Mouse (Mus musculus): ENCODE measurements at regions not wholly inside any gene's neighbourhood (a gene's known extent, or its start where the extent isn't known, plus 50 kb on each side); places are given as distances from the start of the nearest gene placed in this dataset.
A peak's percentile ranks its signal among the peaks of the same experiment; 100 is the strongest.

GRCm38 (mm10) chr17:85888568-85889398 lies 200.7 kb upstream of the Six2 start:
- 77% methylated on average over 10 of the region's 10 CpGs for WGBS
- TF ChIP-seq EP300 (IDR thresholded peaks at IDR 0.05) (no peak), CTCF (IDR thresholded peaks at IDR 0.05) (no peak)

GRCm38 (mm10) chr17:85886675-85887074 lies 198.6 kb upstream of the Six2 start:
- no peak for TF ChIP-seq EP300 (IDR thresholded peaks at IDR 0.05)
- TF ChIP-seq CTCF (IDR thresholded peaks at IDR 0.05), result no peak
- ATAC-seq (no peak), DNase-seq (ENCODE audit: low spot score) (no peak)
- Histone ChIP-seq H3K27me3 (replicated peaks; ENCODE audit: insufficient read depth, low read length) (no peaks in the 10 kb centered on the region), H3K4me1 (ENCODE audit: insufficient read depth, low read depth, low read length) (peaks cover 4% of the 10 kb centered on the region; the same call in 1 of the 2 replicates), H3K36me3 (ENCODE audit: insufficient read depth, low read length) (no peaks in the 10 kb centered on the region), H3K4me2 (replicated peaks; ENCODE audit: low read depth, low read length) (no peak overlapping the region), H3K9me3 (ENCODE audit: low read length) (no peaks in the 10 kb centered on the region), H3K4me3 (ENCODE audit: low read depth, low read length) (no peak overlapping the region), H3K9ac (replicated peaks; ENCODE audit: low read depth) (no peak overlapping the region), H3K27ac (ENCODE audit: low read length) (no peak overlapping the region)
- 57% methylated on average over 6 of the region's 6 CpGs for WGBS

More at GRCm38 (mm10) chr17:85888568-85889398, 200.7 kb upstream of the Six2 start:
- Histone ChIP-seq H3K4me2 (replicated peaks; ENCODE audit: low read depth, low read length) (no peak overlapping the region), H3K36me3 (ENCODE audit: insufficient read depth, low read length) (no peaks in the 10 kb centered on the region), H3K27me3 (replicated peaks; ENCODE audit: insufficient read depth, low read length) (no peaks in the 10 kb centered on the region), H3K9me3 (ENCODE audit: low read length) (no peaks in the 10 kb centered on the region), H3K4me1 (ENCODE audit: insufficient read depth, low read depth, low read length) (no peaks in the 10 kb centered on the region), H3K27ac (ENCODE audit: low read length) (no peak overlapping the region), H3K4me3 (ENCODE audit: low read depth, low read length) (no peak overlapping the region), H3K9ac (replicated peaks; ENCODE audit: low read depth) (no peak overlapping the region)
- ATAC-seq (no peak), DNase-seq (ENCODE audit: low spot score) (no peak)

- Histone ChIP-seq H3K9ac (replicated peaks; ENCODE audit: low read depth) (no peak overlapping the region), H3K4me1 (ENCODE audit: insufficient read depth, low read depth, low read length) (peaks cover 4% of the 10 kb centered on the region; the same call in 1 of the 2 replicates), H3K4me2 (replicated peaks; ENCODE audit: low read depth, low read length) (no peak overlapping the region), H3K27me3 (replicated peaks; ENCODE audit: insufficient read depth, low read length) (no peaks in the 10 kb centered on the region), H3K27ac (ENCODE audit: low read length) (no peak overlapping the region), H3K36me3 (ENCODE audit: insufficient read depth, low read length) (no peaks in the 10 kb centered on the region), H3K4me3 (ENCODE audit: low read depth, low read length) (no peak overlapping the region), H3K9me3 (ENCODE audit: low read length) (no peaks in the 10 kb centered on the region)
- DNase-seq (ENCODE audit: low spot score) (no peak), ATAC-seq (no peak)
- WGBS, result 36% methylated on average over 4 of the region's 4 CpGs
- TF ChIP-seq EP300 (IDR thresholded peaks at IDR 0.05) (no peak), CTCF (IDR thresholded peaks at IDR 0.05) (no peak)
Measured at GRCm38 (mm10) chr17:85886237-85886636, 198.2 kb upstream of the Six2 start.

- H3K27ac ChIP-seq (ENCODE audit: low read length), result no peak overlapping the region
- DNase-seq (ENCODE audit: low spot score), result peak; percentile 33
- no peaks in the 10 kb centered on the region for H3K9me3 ChIP-seq (ENCODE audit: low read length)
- H3K4me3 ChIP-seq (ENCODE audit: low read depth, low read length), result no peak overlapping the region
- no peaks in the 10 kb centered on the region for H3K27me3 ChIP-seq (replicated peaks; ENCODE audit: insufficient read depth, low read length)
- TF ChIP-seq EP300 (IDR thresholded peaks at IDR 0.05), result no peak
- TF ChIP-seq CTCF (IDR thresholded peaks at IDR 0.05), result no peak
- peaks cover 4% of the 10 kb centered on the region; the same call in 1 of the 2 replicates for H3K4me1 ChIP-seq (ENCODE audit: insufficient read depth, low read depth, low read length)
- WGBS, result 46% methylated on average over 8 of the region's 8 CpGs
- no peak for ATAC-seq
- no peak overlapping the region for H3K9ac ChIP-seq (replicated peaks; ENCODE audit: low read depth)
- H3K36me3 ChIP-seq (ENCODE audit: insufficient read depth, low read length), result no peaks in the 10 kb centered on the region
- no peak overlapping the region for H3K4me2 ChIP-seq (replicated peaks; ENCODE audit: low read depth, low read length)
Measured at GRCm38 (mm10) chr17:85881636-85882170, 193.6 kb upstream of the Six2 start.

GRCm38 (mm10) chr17:85881046-85881445 lies 193.0 kb upstream of the Six2 start:
- ATAC-seq (no peak), DNase-seq (ENCODE audit: low spot score) (no peak)
- WGBS, result 32% methylated on average over 5 of the region's 5 CpGs
- H3K27me3 ChIP-seq (replicated peaks; ENCODE audit: insufficient read depth, low read length), result no peaks in the 10 kb centered on the region
- H3K36me3 ChIP-seq (ENCODE audit: insufficient read depth, low read length), result no peaks in the 10 kb centered on the region
- peaks cover 4% of the 10 kb centered on the region; the same call in 1 of the 2 replicates for H3K4me1 ChIP-seq (ENCODE audit: insufficient read depth, low read depth, low read length)
- no peak overlapping the region for H3K4me2 ChIP-seq (replicated peaks; ENCODE audit: low read depth, low read length)
- no peaks in the 10 kb centered on the region for H3K9me3 ChIP-seq (ENCODE audit: low read length)
- H3K27ac ChIP-seq (ENCODE audit: low read length), result no peak overlapping the region
- H3K4me3 ChIP-seq (ENCODE audit: low read depth, low read length), result no peak overlapping the region
- H3K9ac ChIP-seq (replicated peaks; ENCODE audit: low read depth), result no peak overlapping the region
- no peak for TF ChIP-seq CTCF (IDR thresholded peaks at IDR 0.05)
- no peak for TF ChIP-seq EP300 (IDR thresholded peaks at IDR 0.05)

GRCm38 (mm10) chr17:85877426-85877825 lies 189.4 kb upstream of the Six2 start:
- H3K4me1 ChIP-seq (ENCODE audit: insufficient read depth, low read depth, low read length), result peaks cover 4% of the 10 kb centered on the region; the same call in 1 of the 2 replicates
- H3K9me3 ChIP-seq (ENCODE audit: low read length), result no peaks in the 10 kb centered on the region
- no peak for ATAC-seq
- H3K9ac ChIP-seq (replicated peaks; ENCODE audit: low read depth), result no peak overlapping the region
- DNase-seq (ENCODE audit: low spot score), result peak; percentile 17
- H3K36me3 ChIP-seq (ENCODE audit: insufficient read depth, low read length), result no peaks in the 10 kb centered on the region
- H3K4me3 ChIP-seq (ENCODE audit: low read depth, low read length), result no peak overlapping the region
- no peak for TF ChIP-seq EP300 (IDR thresholded peaks at IDR 0.05)
- peak; percentile 64 for TF ChIP-seq CTCF (IDR thresholded peaks at IDR 0.05)
- no peaks in the 10 kb centered on the region for H3K27me3 ChIP-seq (replicated peaks; ENCODE audit: insufficient read depth, low read length)
- no peak overlapping the region for H3K27ac ChIP-seq (ENCODE audit: low read length)
- WGBS, result 38% methylated on average over 3 of the region's 3 CpGs
- H3K4me2 ChIP-seq (replicated peaks; ENCODE audit: low read depth, low read length), result no peak overlapping the region

All from lung, postnatal 0 days (tissue).